8 mouse cellular contexts compared by ENCODE assay signal in genomic region chr10:81435436-81435835, GRCm38 (mm10). TPM values are rescaled to one million over a fixed set of nuclear protein-coding genes. Genes with fewer than 3 reads are reported as not detected.
DNase-seq lines count a peak whose midpoint lies in the region; ATAC-seq and TF ChIP-seq lines count a peak whose summit lies in the region.

No protein-coding gene starts in this region.

- H3K27ac ChIP-seq in heart, embryonic 11.5 days (ENCODE audit: low read depth, low read length): no peak overlapping the region
- 0 out of 2 replicates have a peak overlapping the region, but pooled peaks have one; percentile 32 for H3K27ac ChIP-seq in cortical plate, adult 2 months (ENCODE audit: insufficient read depth, low read length)
- peak overlapping the region; percentile 45 for H3K27ac ChIP-seq in hindbrain, embryonic 16.5 days (ENCODE audit: low read depth, low read length)
- H3K27ac ChIP-seq in limb, embryonic 10.5 days: no peak overlapping the region

- ATAC-seq in heart, embryonic 11.5 days (replicated peaks; ENCODE audit: insufficient number of reproducible peaks, low FRiP score, low TSS enrichment): no peak
- peak; percentile 26; the same call in 1 of the 2 replicates for ATAC-seq in hindbrain, embryonic 16.5 days

- TF ChIP-seq CTCF in cortical plate, adult 2 months (IDR thresholded peaks at IDR 0.05; ENCODE audit: extremely low read depth, insufficient read depth, low read length): no peak

- no peaks in the 10 kb centered on the region for H3K9me3 ChIP-seq in heart, embryonic 11.5 days (replicated peaks; ENCODE audit: control insufficient read depth, low read length)
- H3K9me3 ChIP-seq in hindbrain, embryonic 16.5 days (ENCODE audit: control insufficient read depth, low read length): no peaks in the 10 kb centered on the region
- no peaks in the 10 kb centered on the region; the same call in 1 of the 2 replicates for H3K9me3 ChIP-seq in limb, embryonic 10.5 days (replicated peaks)

- H3K9ac ChIP-seq in heart, embryonic 11.5 days (ENCODE audit: low read depth, low read length): no peak overlapping the region
- no peak overlapping the region for H3K9ac ChIP-seq in hindbrain, embryonic 16.5 days (ENCODE audit: low read depth, low read length)

- peaks cover 10% of the 10 kb centered on the region for H3K27me3 ChIP-seq in heart, embryonic 11.5 days (ENCODE audit: control insufficient read depth, insufficient read depth, low read length)
- no peaks in the 10 kb centered on the region for H3K27me3 ChIP-seq in hindbrain, embryonic 16.5 days (replicated peaks; ENCODE audit: control insufficient read depth, insufficient read depth, low read length)
- peaks cover 50% of the 10 kb centered on the region for H3K27me3 ChIP-seq in limb, embryonic 10.5 days (ENCODE audit: low read depth, poor library complexity, severe bottlenecking)

- peak; percentile 82 to 84 for DNase-seq in heart, adult 18-20 months
- DNase-seq in adipocyte (ENCODE audit: low spot score): peak; percentile 92
- peak; percentile 28 for DNase-seq in limb, embryonic 10.5 days (ENCODE audit: low spot score)
- DNase-seq in right cerebral cortex, postnatal 25 days: peak; percentile 58
- no peak for DNase-seq in thymus, postnatal 0 days (ENCODE audit: low spot score)

- no peak overlapping the region for H3K4me2 ChIP-seq in heart, embryonic 11.5 days
- no peak overlapping the region for H3K4me2 ChIP-seq in hindbrain, embryonic 16.5 days (ENCODE audit: low read length)

- H3K4me1 ChIP-seq in heart, embryonic 11.5 days (ENCODE audit: control insufficient read depth, insufficient read depth, low read length): peaks cover 10% of the 10 kb centered on the region
- peaks cover 2% of the 10 kb centered on the region; the same call in 1 of the 2 replicates for H3K4me1 ChIP-seq in cortical plate, adult 2 months (ENCODE audit: control insufficient read depth, insufficient read depth, low read length)
- H3K4me1 ChIP-seq in hindbrain, embryonic 16.5 days (ENCODE audit: control insufficient read depth, insufficient read depth, low read depth, low read length): peaks cover 20% of the 10 kb centered on the region
- H3K4me1 ChIP-seq in limb, embryonic 10.5 days: peaks cover 32% of the 10 kb centered on the region

- TF ChIP-seq POLR2A in cortical plate, adult 2 months (IDR thresholded peaks at IDR 0.05; ENCODE audit: extremely low read depth, insufficient read depth, low read length): no peak

- H3K4me3 ChIP-seq in heart, embryonic 11.5 days (ENCODE audit: low read depth, low read length): no peak overlapping the region
- H3K4me3 ChIP-seq in cortical plate, adult 2 months (ENCODE audit: insufficient read depth, low read length): no peak overlapping the region
- no peak overlapping the region for H3K4me3 ChIP-seq in hindbrain, embryonic 16.5 days (ENCODE audit: low read length)
- H3K4me3 ChIP-seq in limb, embryonic 10.5 days: no peak overlapping the region

- H3K36me3 ChIP-seq in heart, embryonic 11.5 days (ENCODE audit: control insufficient read depth, insufficient read depth, low read length): no peaks in the 10 kb centered on the region
- H3K36me3 ChIP-seq in hindbrain, embryonic 16.5 days (ENCODE audit: control insufficient read depth, insufficient read depth, low read length): no peaks in the 10 kb centered on the region
- no peaks in the 10 kb centered on the region for H3K36me3 ChIP-seq in limb, embryonic 10.5 days

- WGBS in heart, embryonic 11.5 days (ENCODE audit: insufficient replicate concordance): 81% methylated on average over 3 of the region's 3 CpGs
- 34% methylated on average over 3 of the region's 3 CpGs for WGBS in hindbrain, embryonic 16.5 days
- WGBS in limb, embryonic 10.5 days: 76% methylated on average over 3 of the region's 3 CpGs

RNA-seq across cellular contexts. Expression of gene Nfic, which starts 20.0 kb away (rescaled TPM):
- total RNA-seq in heart, adult 18-20 months (2021): 10 to 100 TPM; 91.0 to 93.4 TPM
- polyA plus RNA-seq in heart, embryonic 11.5 days (2014; fragmentation: Nextera tagmentation; extraction: Ambion mirVana): 28.1 and 29.8 TPM in 2 replicates
- polyA plus RNA-seq in cortical plate, adult 2 months (2012; rRNA removed): 52.2 and 54.5 TPM in 2 replicates
- 24.5 and 34.5 TPM in 2 replicates for polyA plus RNA-seq in hindbrain, embryonic 16.5 days (2015; fragmentation: Nextera tagmentation; extraction: Ambion mirVana)
- polyA plus RNA-seq in limb, embryonic 10.5 days (2016; fragmentation: Nextera tagmentation; extraction: Ambion mirVana): 9.3 and 19.8 TPM in 2 replicates
- 21.5 and 21.9 TPM in 2 replicates for polyA plus RNA-seq in thymus, postnatal 0 days (2015; fragmentation: Nextera tagmentation; extraction: Ambion mirVana)

RNA-seq across cellular contexts. Expression of gene Smim24, which starts 42.6 kb away (rescaled TPM):
- 1 to 10 TPM; 1.9 to 2.2 TPM for total RNA-seq in heart, adult 18-20 months (2021)
- polyA plus RNA-seq in heart, embryonic 11.5 days (2014; fragmentation: Nextera tagmentation; extraction: Ambion mirVana): 4.2 and 5.8 TPM in 2 replicates
- 2.5 and 3.0 TPM in 2 replicates for polyA plus RNA-seq in cortical plate, adult 2 months (2012; rRNA removed)
- polyA plus RNA-seq in hindbrain, embryonic 16.5 days (2015; fragmentation: Nextera tagmentation; extraction: Ambion mirVana): 1.6 and 2.3 TPM in 2 replicates
- 1.9 and 2.9 TPM in 2 replicates for polyA plus RNA-seq in limb, embryonic 10.5 days (2016; fragmentation: Nextera tagmentation; extraction: Ambion mirVana)
- polyA plus RNA-seq in thymus, postnatal 0 days (2015; fragmentation: Nextera tagmentation; extraction: Ambion mirVana): 12.5 and 14.0 TPM in 2 replicates

RNA-seq across cellular contexts. Expression of gene Gm48552, which starts 46.6 kb away (rescaled TPM):
- under 1 TPM in 1 of 2 experiments, not detected in 1; 0.51 TPM for total RNA-seq in heart, adult 18-20 months (2021)
- polyA plus RNA-seq in heart, embryonic 11.5 days (2014; fragmentation: Nextera tagmentation; extraction: Ambion mirVana): 0.55 and 1.2 TPM in 2 replicates
- 6.8 and 7.8 TPM in 2 replicates for polyA plus RNA-seq in cortical plate, adult 2 months (2012; rRNA removed)
- polyA plus RNA-seq in hindbrain, embryonic 16.5 days (2015; fragmentation: Nextera tagmentation; extraction: Ambion mirVana): 1.5 and 2.2 TPM in 2 replicates
- 1.4 and 1.5 TPM in 2 replicates for polyA plus RNA-seq in limb, embryonic 10.5 days (2016; fragmentation: Nextera tagmentation; extraction: Ambion mirVana)
- 0.72 and 1.5 TPM in 2 replicates for polyA plus RNA-seq in thymus, postnatal 0 days (2015; fragmentation: Nextera tagmentation; extraction: Ambion mirVana)

RNA-seq across cellular contexts. Expression of gene Celf5, which starts 47.1 kb away (rescaled TPM):
- total RNA-seq in heart, adult 18-20 months (2021): under 1 TPM; 0.17 to 0.21 TPM
- 0.19 and 0.31 TPM in 2 replicates for polyA plus RNA-seq in heart, embryonic 11.5 days (2014; fragmentation: Nextera tagmentation; extraction: Ambion mirVana)
- 307 and 309 TPM in 2 replicates for polyA plus RNA-seq in cortical plate, adult 2 months (2012; rRNA removed)
- polyA plus RNA-seq in hindbrain, embryonic 16.5 days (2015; fragmentation: Nextera tagmentation; extraction: Ambion mirVana): 60.1 and 63.6 TPM in 2 replicates
- polyA plus RNA-seq in limb, embryonic 10.5 days (2016; fragmentation: Nextera tagmentation; extraction: Ambion mirVana): 0.24 and 0.48 TPM in 2 replicates
- 0.04 and 0.25 TPM in 2 replicates for polyA plus RNA-seq in thymus, postnatal 0 days (2015; fragmentation: Nextera tagmentation; extraction: Ambion mirVana)

RNA-seq across cellular contexts. Expression of gene Gm48551, which starts 51.2 kb away (rescaled TPM):
- total RNA-seq in heart, adult 18-20 months (2021): 1 to 10 TPM in 1 of 2 experiments, under 1 TPM in 1; 0.65 to 2.3 TPM
- polyA plus RNA-seq in heart, embryonic 11.5 days (2014; fragmentation: Nextera tagmentation; extraction: Ambion mirVana): 1.4 and 2.9 TPM in 2 replicates
- polyA plus RNA-seq in cortical plate, adult 2 months (2012; rRNA removed): 5.8 and 5.9 TPM in 2 replicates
- 7.9 and 9.4 TPM in 2 replicates for polyA plus RNA-seq in hindbrain, embryonic 16.5 days (2015; fragmentation: Nextera tagmentation; extraction: Ambion mirVana)
- polyA plus RNA-seq in limb, embryonic 10.5 days (2016; fragmentation: Nextera tagmentation; extraction: Ambion mirVana): 3.8 and 4.2 TPM in 2 replicates
- 2.3 TPM in 2 replicates for polyA plus RNA-seq in thymus, postnatal 0 days (2015; fragmentation: Nextera tagmentation; extraction: Ambion mirVana)

Comparison
In these comparisons a context has a peak if more than half of its experiments do, and no peak if none do; other contexts are left out.
1. H3K27ac ChIP-seq: peak in cortical plate, adult 2 months (single experiment) and hindbrain, embryonic 16.5 days (single experiment); none in heart, embryonic 11.5 days (single experiment) and limb, embryonic 10.5 days (single experiment).